Mouse (Mus musculus) liver, embryonic 11.5 days (tissue): ENCODE data around the gene Il6ra. TPM values are rescaled to one million over a fixed set of nuclear protein-coding genes. Genes with fewer than 3 reads are reported as not detected.

Source experiments
- ATAC-seq: fragments of 200-750 bp; cut with Nextera tagmentation; replicated peaks from 2 replicates; pipeline ENCODE4 v1.8.0; 2017; ENCODE audit warnings: moderate number of reproducible peaks, mild to moderate bottlenecking, moderate TSS enrichment, moderate library complexity; ENCODE audit not compliant: low FRiP score
- DNase-seq: peaks from one replicate; pipeline ENCODE4 v3.0.0-alpha.2; 2017; ENCODE audit warnings: low spot score
- H3K27ac ChIP-seq: fragments of 300-500 bp; sonication (generic); 2 replicates; pipeline ENCODE4 v1.5.1; 2014; ENCODE audit warnings: mild to moderate bottlenecking, low read depth, low read length, control low read depth
- H3K27me3 ChIP-seq: fragments of 300-500 bp; sonication (generic); replicated peaks from 2 replicates; pipeline ENCODE4 v1.6.1; 2014; ENCODE audit warnings: low read length, mixed read lengths; ENCODE audit not compliant: control insufficient read depth, insufficient read depth
- H3K36me3 ChIP-seq: fragments of 300-500 bp; sonication (generic); 2 replicates; pipeline ENCODE4 v1.6.1; 2014; ENCODE audit warnings: mild to moderate bottlenecking, low read length, moderate library complexity, mixed read lengths; ENCODE audit not compliant: control insufficient read depth, insufficient read depth
- H3K4me1 ChIP-seq: fragments of 300-500 bp; sonication (generic); replicated peaks from 2 replicates; pipeline ENCODE4 v1.6.1; 2014; ENCODE audit warnings: low read length, mixed read lengths; ENCODE audit not compliant: control insufficient read depth, insufficient read depth
- H3K4me2 ChIP-seq: fragments of 300-500 bp; sonication (generic); 2 replicates; pipeline ENCODE4 v1.6.1; 2014; ENCODE audit warnings: mild to moderate bottlenecking, control low read depth, moderate library complexity
- H3K4me3 ChIP-seq: fragments of 300-500 bp; sonication (generic); 2 replicates; pipeline ENCODE4 v1.5.1; 2014; ENCODE audit warnings: low read depth, low read length, control low read depth
- H3K9ac ChIP-seq: fragments of 300-500 bp; sonication (generic); 2 replicates; pipeline ENCODE4 v1.6.1; 2014; ENCODE audit warnings: low read depth, low read length, control low read depth
- H3K9me3 ChIP-seq: fragments of 300-500 bp; sonication (generic); 2 replicates; pipeline ENCODE4 v1.6.1; 2016; ENCODE audit warnings: low read length, inconsistent platforms, mixed read lengths; ENCODE audit not compliant: control insufficient read depth
- WGBS: fragments of 180-500 bp; shearing (Covaris S2); extraction: QIAGEN DNeasy Blood & Tissue Kit; methylation state at CpG from one replicate; pipeline ENCODE4 v1.1.7; 2014; 5-methylcytosine and 5-hydroxymethylcytosine counted together
- polyA plus RNA-seq: library from polyadenylated mRNA; unstranded; fragments of >200 nt; fragmentation: Nextera tagmentation; extraction: Ambion mirVana; gene quantifications from 2 replicates; pipeline ENCODE4 v1.2.1, GENCODE M21; 2014

The Il6ra gene
- polyA plus RNA-seq, 1 experiment from 2014 or later = 1.0 TPM

DNA sequence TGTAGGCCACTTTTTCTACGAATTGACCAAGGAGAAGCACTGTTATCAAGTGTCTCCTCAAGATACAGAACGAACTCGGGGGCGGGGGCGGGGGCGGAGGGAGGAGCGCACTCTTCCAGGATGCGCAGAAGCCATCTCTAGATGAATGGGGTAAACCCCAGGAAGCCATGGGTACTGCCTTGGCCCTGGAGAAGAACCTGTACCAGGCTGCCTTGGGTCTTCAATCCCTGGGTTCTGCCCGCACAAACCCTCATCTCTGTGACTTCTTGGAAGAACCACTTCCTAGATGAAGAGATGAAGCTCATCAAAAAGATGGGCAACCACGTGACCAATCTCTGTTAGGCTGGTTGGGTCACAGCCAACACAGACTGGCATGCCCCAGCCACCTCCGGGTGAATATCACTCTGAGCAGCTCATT, 91.9 kb downstream of the Il6ra start:
- 63% methylated on average over 11 of the region's 11 CpGs for WGBS
- H3K4me1 ChIP-seq = peaks cover 12% of the 10 kb centered on the region
- DNase-seq (no peak), ATAC-seq (no peak; the same call in 1 of the 2 replicates)
- H3K4me2 ChIP-seq = no peak overlapping the region
- H3K27me3 ChIP-seq = no peaks in the 10 kb centered on the region
- no peak overlapping the region for H3K27ac ChIP-seq
- H3K9me3 ChIP-seq = no peaks in the 10 kb centered on the region
- H3K36me3 ChIP-seq = no peaks in the 10 kb centered on the region
- no peak overlapping the region for H3K4me3 ChIP-seq
- H3K9ac ChIP-seq = no peak overlapping the region

DNA sequence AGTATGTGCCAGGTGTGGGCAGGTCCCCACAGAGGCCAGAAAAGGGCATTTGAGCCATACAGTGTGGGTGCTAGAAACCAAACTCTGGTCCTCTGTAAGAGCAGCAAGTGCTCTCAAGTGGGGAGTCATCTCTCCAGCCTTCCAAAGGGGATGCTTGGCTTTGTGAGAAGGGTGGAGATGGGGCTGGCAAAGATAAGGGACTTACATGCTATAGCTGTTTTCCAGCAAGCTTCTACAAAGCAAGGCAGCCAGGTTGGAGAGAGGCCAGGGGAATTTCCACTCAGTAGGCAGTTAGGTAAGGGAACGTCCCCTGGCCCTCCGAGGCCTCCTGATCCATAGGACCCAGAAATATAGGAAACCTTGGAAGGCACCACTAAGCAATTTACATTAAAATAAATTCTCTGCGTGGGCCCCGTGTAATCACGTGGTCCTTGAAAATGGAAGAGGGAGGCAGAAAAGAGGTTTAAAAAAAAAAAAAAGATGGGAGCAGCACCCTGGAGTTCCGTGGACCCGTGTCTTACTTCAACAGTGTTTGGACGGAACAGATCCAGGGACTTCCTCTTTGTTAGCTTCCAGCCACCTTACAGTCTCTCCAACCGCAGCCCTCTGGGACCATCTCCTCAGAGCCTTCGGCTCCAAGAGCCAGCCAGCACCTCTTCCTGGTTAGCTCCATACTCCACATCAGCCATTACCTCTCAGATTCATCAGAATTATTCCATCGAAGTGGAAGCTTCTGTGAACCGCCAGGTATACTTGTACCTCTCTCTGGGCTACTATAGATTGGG, 92.5 kb downstream of the Il6ra start:
- Histone ChIP-seq H3K36me3 (no peaks in the 10 kb centered on the region), H3K9me3 (no peaks in the 10 kb centered on the region), H3K9ac (no peak overlapping the region), H3K27me3 (no peaks in the 10 kb centered on the region), H3K4me3 (no peak overlapping the region), H3K4me1 (peaks cover 12% of the 10 kb centered on the region), H3K4me2 (peak overlapping the region; percentile 28), H3K27ac (no peak overlapping the region)
- ATAC-seq (no peak; the same call in 1 of the 2 replicates), DNase-seq (no peak)
- WGBS = 72% methylated on average over 12 of the region's 12 CpGs

DNA sequence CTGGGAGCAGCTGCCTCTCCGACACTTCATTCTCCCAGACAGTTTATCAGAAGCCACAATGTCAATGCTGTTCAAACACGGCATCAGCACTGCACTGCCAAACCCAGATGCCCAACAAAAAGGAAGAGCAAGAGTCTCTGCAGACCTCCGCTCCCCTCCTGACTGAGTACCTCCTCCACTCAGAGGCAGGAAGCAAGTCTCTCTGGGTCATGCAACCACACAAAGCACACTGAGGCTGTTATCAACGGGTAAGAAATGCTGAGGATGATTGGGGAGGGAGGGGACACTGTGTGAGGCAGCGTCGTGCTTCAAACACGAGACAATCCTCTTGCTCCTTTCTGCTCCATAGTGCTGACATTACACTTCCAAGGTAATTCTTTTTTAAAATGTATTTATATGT, 93.1 kb downstream of the Il6ra start:
- Histone ChIP-seq H3K9ac (no peak overlapping the region), H3K36me3 (no peaks in the 10 kb centered on the region), H3K4me2 (peak overlapping the region; percentile 28; the same call in 1 of the 2 replicates), H3K4me3 (no peak overlapping the region), H3K9me3 (no peaks in the 10 kb centered on the region), H3K4me1 (peaks cover 12% of the 10 kb centered on the region), H3K27me3 (no peaks in the 10 kb centered on the region), H3K27ac (no peak overlapping the region)
- DNase-seq = no peak
- WGBS = 28% methylated on average over 7 of the region's 7 CpGs
- no peak for ATAC-seq

DNA sequence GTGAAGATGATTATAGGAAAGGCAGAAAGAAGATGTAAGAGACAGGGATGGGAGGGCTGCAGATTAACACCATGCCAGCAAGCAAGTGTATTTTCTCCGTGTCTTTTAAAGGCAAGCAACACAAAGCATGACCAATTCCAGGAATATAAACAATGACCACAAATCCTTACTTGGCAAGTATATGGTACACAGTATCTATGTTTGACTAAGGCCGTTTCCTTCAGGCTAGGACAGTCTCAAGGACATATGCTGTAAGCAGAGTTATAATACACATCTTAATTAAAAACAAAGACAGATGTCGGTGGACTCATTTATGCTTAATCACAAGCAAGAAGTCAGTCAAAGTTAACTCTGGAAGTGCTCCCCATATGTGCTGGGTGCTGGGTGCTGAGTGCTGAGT, 94.4 kb downstream of the Il6ra start:
- DNase-seq (no peak), ATAC-seq (no peak)
- Histone ChIP-seq H3K27me3 (no peaks in the 10 kb centered on the region), H3K9me3 (no peaks in the 10 kb centered on the region), H3K4me2 (no peak overlapping the region), H3K27ac (no peak overlapping the region), H3K9ac (no peak overlapping the region), H3K36me3 (no peaks in the 10 kb centered on the region), H3K4me1 (peaks cover 12% of the 10 kb centered on the region), H3K4me3 (no peak overlapping the region)
- 76% methylated on average over 3 of the region's 3 CpGs for WGBS

DNA sequence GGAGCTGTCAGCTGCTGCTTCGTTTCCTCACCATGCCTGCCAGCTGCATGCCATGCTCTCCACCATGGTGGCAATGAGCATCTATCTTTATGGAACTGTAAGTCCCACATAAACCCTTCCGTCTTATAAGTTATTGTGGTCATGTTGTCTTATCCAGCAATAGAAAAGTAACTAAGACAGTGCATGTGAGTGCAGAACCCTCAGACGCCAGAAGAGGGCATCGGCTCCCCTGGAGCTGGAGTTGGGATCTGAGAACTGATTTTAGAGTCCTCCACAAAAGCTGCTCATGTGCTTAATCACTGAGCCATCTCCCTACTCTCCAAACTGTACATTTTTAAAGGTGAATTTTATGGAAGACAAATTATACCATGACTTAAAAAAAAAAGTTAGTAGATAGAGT, 95.9 kb downstream of the Il6ra start:
- Histone ChIP-seq H3K9ac (no peak overlapping the region), H3K36me3 (no peaks in the 10 kb centered on the region), H3K4me3 (no peak overlapping the region), H3K27me3 (no peaks in the 10 kb centered on the region), H3K9me3 (no peaks in the 10 kb centered on the region), H3K27ac (no peak overlapping the region), H3K4me2 (no peak overlapping the region), H3K4me1 (peaks cover 12% of the 10 kb centered on the region)
- 40% methylated on average over 4 of the region's 4 CpGs for WGBS
- DNase-seq (no peak), ATAC-seq (no peak)

Other genes starting within 250 kb of the Il6ra start
- 12.6 and 14.0 TPM in 2 replicates for gene Adar, start 198.2 kb downstream of the Il6ra start, polyA plus RNA-seq
- 0.34 and 0.36 TPM in 2 replicates for gene Chrnb2, start 148.6 kb downstream of the Il6ra start, polyA plus RNA-seq
- gene Ube2q1, start 139.6 kb downstream of the Il6ra start, polyA plus RNA-seq = 15.0 and 15.7 TPM in 2 replicates
- gene She, start 81.8 kb downstream of the Il6ra start, polyA plus RNA-seq = 3.2 and 3.9 TPM in 2 replicates
- 7.7 and 9.1 TPM in 2 replicates for gene Atp8b2, start 50.3 kb upstream of the Il6ra start, polyA plus RNA-seq
- 187 TPM in 2 replicates for gene Hax1, start 85.6 kb upstream of the Il6ra start, polyA plus RNA-seq
- gene 4933434E20Rik, start 138.4 kb upstream of the Il6ra start, polyA plus RNA-seq = 159 and 173 TPM in 2 replicates
- 220 and 229 TPM in 2 replicates for gene Ubap2l, start 139.4 kb upstream of the Il6ra start, polyA plus RNA-seq
- 443 and 461 TPM in 2 replicates for gene Tpm3, start 159.5 kb upstream of the Il6ra start, polyA plus RNA-seq
- gene Nup210l, start 190.9 kb upstream of the Il6ra start, polyA plus RNA-seq = 0.34 and 0.49 TPM in 2 replicates